Mouse (Mus musculus): ENCODE data around the gene Cnot10.

Gene Cnot10

DNA sequence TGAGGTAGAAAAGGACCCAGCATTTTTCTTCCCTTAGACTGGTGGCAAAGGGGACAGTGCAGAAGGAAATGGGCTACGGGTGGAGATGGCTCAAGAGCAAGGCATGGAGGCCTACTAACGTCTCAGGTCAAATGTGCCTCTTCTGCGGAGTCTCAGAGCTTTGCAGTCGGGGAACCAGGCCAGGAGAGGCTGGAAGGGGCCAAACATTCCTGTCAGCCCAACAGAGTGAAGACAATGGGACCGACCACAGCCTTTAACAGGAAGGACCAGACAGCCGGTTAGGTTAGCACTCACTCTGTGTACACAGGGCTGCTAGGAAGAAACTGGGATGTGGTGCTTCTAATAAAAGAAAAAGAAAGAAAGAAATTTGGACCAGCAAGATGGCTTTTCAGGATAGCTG, 90.0 kb downstream of the Cnot10 start:
- ATAC-seq (ENCODE audit: insufficient number of reproducible peaks, low FRiP score, low TSS enrichment): no peak

DNA sequence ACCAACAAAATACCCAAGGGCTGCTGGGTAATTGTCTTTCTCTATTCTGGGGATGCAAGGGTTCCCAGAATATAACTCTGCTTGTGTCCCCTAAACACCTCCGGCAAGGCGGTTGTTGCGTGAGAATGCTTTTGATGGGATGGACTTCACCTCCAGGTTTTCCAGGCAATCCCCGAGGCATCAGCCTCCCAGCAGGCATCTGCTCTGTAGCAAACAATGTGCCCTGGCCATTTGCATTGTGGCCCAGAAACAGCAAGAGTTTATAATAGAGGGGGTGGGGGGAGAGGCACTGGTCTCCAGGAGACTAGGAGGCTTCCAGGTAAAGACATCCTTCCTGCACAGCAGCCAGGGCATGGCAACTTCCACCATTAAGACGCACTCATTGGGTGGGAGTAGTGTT, 90.9 kb downstream of the Cnot10 start:
- ATAC-seq (ENCODE audit: insufficient number of reproducible peaks, low FRiP score, low TSS enrichment): no peak

DNA sequence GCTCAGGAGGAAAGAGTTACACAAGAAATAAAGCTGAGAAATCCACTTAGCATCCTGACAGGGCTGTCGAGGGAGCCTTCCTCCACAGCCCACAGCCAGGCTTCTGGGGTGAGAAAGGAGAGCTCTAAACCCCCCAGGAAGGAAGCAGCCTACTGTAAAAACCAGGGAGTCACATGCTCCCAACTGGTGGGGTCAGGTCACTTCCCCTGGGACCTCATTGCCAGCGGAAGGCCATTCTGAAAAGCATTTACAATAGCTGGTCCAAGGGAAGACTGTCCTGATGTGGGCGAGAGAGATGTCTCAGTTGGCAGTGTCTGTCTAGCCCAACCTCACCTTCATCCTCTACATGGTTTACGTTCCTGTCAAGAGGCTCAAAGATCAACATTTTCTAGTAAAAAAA, 91.5 kb downstream of the Cnot10 start:
- ATAC-seq (ENCODE audit: insufficient number of reproducible peaks, low FRiP score, low TSS enrichment): no peak

DNA sequence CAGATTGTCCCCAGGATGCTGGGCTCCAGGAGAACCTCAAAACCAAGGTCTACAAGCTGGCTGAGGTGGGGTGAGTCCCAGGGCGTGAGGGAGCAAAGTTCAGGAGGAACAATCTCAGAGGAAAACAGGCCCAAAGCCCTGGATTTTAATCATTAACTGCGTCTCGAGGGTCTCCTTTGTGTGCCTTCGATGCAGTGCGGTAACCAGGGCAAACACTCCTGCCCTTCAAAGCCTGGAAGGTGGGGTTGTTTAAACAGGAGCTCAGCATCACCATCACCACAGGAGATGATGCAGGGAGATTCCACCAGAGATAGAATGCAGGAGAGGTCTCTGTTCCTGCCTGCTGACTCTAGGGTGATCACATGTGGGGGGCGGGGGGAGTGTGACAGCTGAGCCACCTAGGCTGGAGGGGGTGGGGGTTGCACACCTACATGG, 92.3 kb downstream of the Cnot10 start:
- ATAC-seq (ENCODE audit: insufficient number of reproducible peaks, low FRiP score, low TSS enrichment): no peak

DNA sequence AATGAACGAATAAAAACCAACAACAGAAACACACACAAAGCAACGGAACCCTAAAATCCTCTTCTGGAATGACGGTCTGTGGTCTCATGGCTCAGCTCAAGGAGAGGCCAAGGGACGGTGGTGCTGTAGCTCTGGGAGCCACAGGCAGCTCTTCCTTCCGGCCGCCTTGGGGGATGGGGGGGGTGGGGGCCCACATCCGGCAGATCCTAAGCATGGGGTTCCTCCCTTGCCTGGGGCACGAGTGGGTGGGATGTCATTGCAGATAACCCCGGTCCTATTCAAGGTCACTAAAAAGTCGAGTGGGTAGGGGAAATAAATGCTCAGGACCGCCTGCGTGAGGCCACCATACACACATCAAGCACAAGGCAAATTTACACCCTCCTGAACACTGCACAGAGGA, 93.2 kb downstream of the Cnot10 start:
- ATAC-seq (ENCODE audit: insufficient number of reproducible peaks, low FRiP score, low TSS enrichment): no peak

DNA sequence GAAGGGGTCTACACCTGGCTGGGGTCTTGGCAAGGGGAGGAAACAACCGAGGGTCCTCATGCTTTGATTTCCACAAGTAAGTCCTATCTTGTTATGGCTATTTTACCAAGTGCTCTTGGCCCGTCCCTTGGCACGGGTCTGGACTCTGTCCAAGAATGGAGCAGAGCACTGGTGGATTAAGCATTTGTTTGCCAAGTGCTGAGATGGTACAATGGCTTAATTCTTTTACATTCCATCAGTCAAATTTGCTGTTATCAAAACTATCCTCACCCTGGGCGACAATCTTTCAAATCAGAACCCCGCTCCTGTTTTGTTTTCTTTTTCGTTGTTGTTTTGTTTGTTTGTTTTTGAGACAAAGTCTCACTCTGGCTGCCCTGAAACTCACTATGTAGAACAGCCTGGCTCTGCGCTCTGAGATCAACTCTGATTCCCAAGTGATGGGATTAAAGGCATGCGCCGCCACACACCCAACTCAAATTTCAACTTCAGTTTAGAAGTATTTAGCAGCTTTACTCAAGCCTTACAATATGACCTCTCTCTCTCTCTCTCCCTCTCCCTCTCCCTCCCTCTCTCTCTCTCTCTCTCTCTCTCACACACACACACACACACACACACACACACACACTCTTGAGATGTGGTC, 95.1 kb downstream of the Cnot10 start:
- ATAC-seq (ENCODE audit: insufficient number of reproducible peaks, low FRiP score, low TSS enrichment): no peak

DNA sequence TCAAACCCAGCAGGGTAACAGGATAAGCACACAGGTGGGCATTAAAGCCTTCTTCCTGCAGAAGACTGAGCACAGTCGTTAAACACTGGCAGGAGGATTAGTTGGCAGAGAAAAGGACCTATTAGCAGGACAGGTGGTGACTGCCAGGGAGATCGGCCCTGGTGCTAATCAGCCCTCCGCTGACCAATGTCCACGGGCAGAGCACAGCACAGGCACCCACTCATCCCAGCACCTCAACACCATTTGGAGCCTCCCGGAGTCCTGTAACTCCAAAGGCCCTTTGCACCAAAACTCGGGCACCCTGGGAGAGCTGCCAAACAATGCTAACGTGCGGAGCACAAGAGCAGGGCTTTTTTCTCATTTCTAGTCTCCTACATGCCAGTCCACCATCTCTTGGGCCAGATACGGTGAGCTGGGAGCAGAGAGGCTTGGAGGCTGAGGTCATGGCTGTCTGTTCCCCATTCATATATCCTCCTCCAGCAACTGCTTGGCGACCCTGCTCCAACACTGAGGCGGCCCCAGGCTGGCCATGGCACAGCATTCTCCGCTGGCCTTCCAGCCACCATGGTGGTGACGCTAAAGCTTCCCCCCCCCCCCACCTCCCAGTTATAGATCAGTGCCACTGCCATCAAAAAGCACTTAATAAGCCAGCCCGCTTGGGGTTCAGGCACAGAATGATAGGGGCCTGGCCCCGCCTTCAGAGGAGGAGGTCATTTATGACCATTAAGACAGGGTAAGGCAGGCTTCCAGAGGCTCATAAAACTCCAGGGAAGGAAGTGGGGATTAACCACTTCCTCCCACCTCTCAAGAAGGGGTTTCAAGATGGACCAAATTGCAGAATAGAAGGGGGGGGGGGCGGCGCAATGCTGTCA, 95.9 kb downstream of the Cnot10 start:
- ATAC-seq (ENCODE audit: insufficient number of reproducible peaks, low FRiP score, low TSS enrichment): no peak

DNA sequence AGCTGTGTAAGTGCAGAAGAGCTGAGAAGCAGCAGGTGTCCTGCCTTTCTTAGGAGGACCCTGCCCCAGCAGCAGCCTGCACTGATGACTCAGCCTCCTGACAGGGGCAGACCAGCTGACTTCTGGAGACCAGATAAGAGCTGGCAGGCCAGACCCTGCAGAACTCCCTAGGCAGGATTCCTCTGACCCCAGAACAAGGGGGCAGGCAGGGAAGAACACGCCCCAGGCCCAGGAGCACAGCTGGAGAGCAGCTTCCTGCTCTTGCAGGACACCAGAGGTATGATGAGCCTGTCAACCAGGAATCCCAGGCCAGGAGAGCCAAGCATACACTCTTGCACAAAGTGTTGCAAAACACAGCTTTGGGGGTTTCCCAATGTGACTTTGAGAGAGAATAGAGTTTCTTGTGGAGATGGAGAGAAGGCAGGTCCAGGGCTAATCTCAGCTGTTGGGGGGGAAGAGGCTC, 98.7 kb downstream of the Cnot10 start:
- no peak for ATAC-seq (ENCODE audit: insufficient number of reproducible peaks, low FRiP score, low TSS enrichment)

DNA sequence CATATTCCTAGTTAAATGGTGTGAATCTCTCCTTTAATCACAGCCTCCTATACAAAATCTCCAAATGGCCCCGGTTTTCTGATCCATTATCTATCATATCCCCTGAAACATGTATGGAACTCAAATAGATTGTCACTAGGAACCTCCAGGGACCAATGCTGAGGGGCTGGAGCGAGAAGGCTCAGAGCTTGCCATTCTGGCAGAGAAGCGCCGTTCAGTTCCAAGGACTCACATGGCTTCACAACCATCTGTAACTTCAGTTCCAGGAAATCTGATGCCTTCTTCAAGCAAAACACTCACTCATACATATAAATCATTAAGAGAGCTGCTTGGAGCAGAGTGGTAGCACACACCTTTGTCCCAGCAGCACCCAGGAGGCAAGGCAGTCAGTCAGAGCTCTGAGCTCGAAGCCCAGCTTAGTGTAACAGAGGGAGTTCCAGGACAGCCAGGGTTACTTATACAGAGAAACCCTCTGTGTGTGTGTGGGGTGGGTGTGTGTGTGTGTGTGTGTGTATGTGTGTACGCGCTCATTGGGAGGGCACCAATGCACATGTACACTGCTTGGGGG, 100.9 kb downstream of the Cnot10 start:
- ATAC-seq (ENCODE audit: insufficient number of reproducible peaks, low FRiP score, low TSS enrichment): no peak

DNA sequence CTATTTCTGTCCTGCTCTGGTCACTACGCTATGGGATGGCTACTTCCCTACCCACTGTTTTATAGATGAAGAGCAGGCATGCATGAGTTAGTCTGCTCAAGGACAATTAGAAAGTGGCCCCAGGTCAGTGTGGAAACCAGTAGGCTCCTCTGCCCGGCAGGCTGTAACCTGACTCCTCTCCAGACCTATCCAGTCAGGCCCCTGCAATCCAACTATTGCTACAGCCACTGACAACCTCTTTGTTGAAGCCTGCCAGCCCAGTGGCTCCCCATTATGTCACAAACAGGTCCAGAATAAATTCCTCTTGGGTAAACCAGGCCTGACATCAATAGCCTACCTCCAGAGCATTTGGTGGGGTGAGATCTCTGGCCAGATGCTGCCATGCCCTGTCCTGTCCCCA, 103.4 kb downstream of the Cnot10 start:
- ATAC-seq (ENCODE audit: insufficient number of reproducible peaks, low FRiP score, low TSS enrichment): no peak

All from cerebellum, adult (tissue).